8 mouse cellular contexts compared by ENCODE assay signal in the genomic region with DNA sequence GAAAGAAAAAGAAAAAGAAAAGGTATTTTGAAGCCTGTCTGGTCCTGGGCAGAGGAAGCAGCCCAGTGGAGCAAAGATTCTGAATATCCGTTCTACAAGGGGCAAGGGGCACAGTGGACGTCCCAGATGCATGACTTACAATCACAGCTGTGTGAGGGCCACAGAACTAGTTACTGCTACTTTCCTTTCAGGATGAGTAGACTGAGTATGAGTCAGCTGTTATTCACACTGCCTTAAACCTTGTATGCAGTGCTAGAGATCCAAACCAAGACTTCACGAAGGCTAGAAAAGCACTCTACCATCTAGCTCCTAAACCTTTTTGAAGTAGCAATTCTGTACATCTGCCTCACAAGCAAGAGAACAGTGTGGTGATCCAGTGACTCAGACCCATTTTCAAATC. TPM values are rescaled to one million over a fixed set of nuclear protein-coding genes. Genes with fewer than 3 reads are reported as not detected.
DNase-seq lines count a peak whose midpoint lies in the region; ATAC-seq and TF ChIP-seq lines count a peak whose summit lies in the region.

No protein-coding gene starts in this region.

- peak overlapping the region; percentile 68 for H3K4me2 ChIP-seq in intestine, embryonic 15.5 days (replicated peaks)
- H3K4me2 ChIP-seq in neural tube, embryonic 15.5 days: peak overlapping the region; percentile 89

- 8% methylated on average over 3 of the region's 3 CpGs for WGBS in lung, adult 2 months
- 39% methylated on average over 3 of the region's 3 CpGs for WGBS in intestine, embryonic 15.5 days
- 65% methylated on average over 3 of the region's 3 CpGs for whole genome bisulfite sequencing in neural tube, embryonic 15.5 days

- TF ChIP-seq POLR2A in lung, adult 2 months (IDR thresholded peaks at IDR 0.05; ENCODE audit: borderline replicate concordance, extremely low read depth, low read depth, low read length): no peak
- no peak for TF ChIP-seq POLR2A in cortical plate, adult 2 months (IDR thresholded peaks at IDR 0.05; ENCODE audit: extremely low read depth, insufficient read depth, low read length)

- H3K9ac ChIP-seq in intestine, embryonic 15.5 days: peak overlapping the region; percentile 100; the same call in 1 of the 2 replicates
- H3K9ac ChIP-seq in neural tube, embryonic 15.5 days (replicated peaks): peak overlapping the region; percentile 98

- no peaks in the 10 kb centered on the region for H3K36me3 ChIP-seq in intestine, embryonic 15.5 days
- no peaks in the 10 kb centered on the region for H3K36me3 ChIP-seq in neural tube, embryonic 15.5 days

- DNase-seq in lung, adult 2 months: no peak
- no peak for DNase-seq in lung, postnatal 4 days
- DNase-seq in spleen, adult 18-20 months: no peak
- DNase-seq in right cerebral cortex, postnatal 25 days: no peak

- H3K4me3 ChIP-seq in lung, adult 2 months (replicated peaks; ENCODE audit: extremely low read depth, low read depth, low read length): peak overlapping the region; percentile 86
- H3K4me3 ChIP-seq in cortical plate, adult 2 months (ENCODE audit: insufficient read depth, low read length): peak overlapping the region; percentile 55; the same call in 1 of the 2 replicates
- peak overlapping the region; percentile 100 for H3K4me3 ChIP-seq in intestine, embryonic 15.5 days (replicated peaks)
- peak overlapping the region; percentile 83 for H3K4me3 ChIP-seq in neural tube, embryonic 15.5 days (replicated peaks)

- no peak for TF ChIP-seq CTCF in lung, adult 2 months (IDR thresholded peaks at IDR 0.05; ENCODE audit: insufficient read depth, low read length)
- no peak for TF ChIP-seq CTCF in cortical plate, adult 2 months (IDR thresholded peaks at IDR 0.05; ENCODE audit: extremely low read depth, insufficient read depth, low read length)

- peaks cover 44% of the 10 kb centered on the region for H3K4me1 ChIP-seq in lung, adult 2 months (ENCODE audit: control insufficient read depth, insufficient read depth, low read length)
- peaks cover 5% of the 10 kb centered on the region for H3K4me1 ChIP-seq in cortical plate, adult 2 months (ENCODE audit: control insufficient read depth, insufficient read depth, low read length)
- peaks cover 51% of the 10 kb centered on the region for H3K4me1 ChIP-seq in intestine, embryonic 15.5 days (replicated peaks)
- H3K4me1 ChIP-seq in neural tube, embryonic 15.5 days: peaks cover 64% of the 10 kb centered on the region

- ATAC-seq in intestine, embryonic 15.5 days: no peak
- no peak for ATAC-seq in neural tube, embryonic 15.5 days (ENCODE audit: low FRiP score)
- no peak for ATAC-seq in megakaryocyte-erythroid progenitor cell, adult 5-6 weeks (replicated peaks; ENCODE audit: low FRiP score, low TSS enrichment, poor library complexity, severe bottlenecking)

- H3K27me3 ChIP-seq in intestine, embryonic 15.5 days (replicated peaks): no peaks in the 10 kb centered on the region
- H3K27me3 ChIP-seq in neural tube, embryonic 15.5 days (replicated peaks): no peaks in the 10 kb centered on the region

- no peaks in the 10 kb centered on the region for H3K9me3 ChIP-seq in intestine, embryonic 15.5 days
- no peaks in the 10 kb centered on the region for H3K9me3 ChIP-seq in neural tube, embryonic 15.5 days (replicated peaks)

- no peak overlapping the region for H3K27ac ChIP-seq in cortical plate, adult 2 months (ENCODE audit: insufficient read depth, low read length)
- no peak overlapping the region for H3K27ac ChIP-seq in intestine, embryonic 15.5 days
- H3K27ac ChIP-seq in neural tube, embryonic 15.5 days (replicated peaks): no peak overlapping the region

RNA-seq across cellular contexts. Expression of a gene that starts 1.8 kb away (rescaled TPM):
- 525 and 566 TPM in 2 replicates for polyA plus RNA-seq in lung, adult 2 months (2012; rRNA removed)
- polyA plus RNA-seq in cortical plate, adult 2 months (2012; rRNA removed): 569 and 571 TPM in 2 replicates
- polyA plus RNA-seq in intestine, embryonic 15.5 days (2015; fragmentation: Nextera tagmentation; extraction: Ambion mirVana): 688 and 694 TPM in 2 replicates
- 645 and 662 TPM in 2 replicates for polyA plus RNA-seq in neural tube, embryonic 15.5 days (2015; fragmentation: Nextera tagmentation; extraction: Ambion mirVana)
- 163 and 217 TPM in 2 replicates for total RNA-seq in megakaryocyte-erythroid progenitor cell, adult 5-6 weeks (2014; fragmentation: Nextera tagmentation)
- total RNA-seq in megakaryocyte-erythroid progenitor cell, adult 5-6 weeks (2017): 282 and 284 TPM in 2 replicates

RNA-seq across cellular contexts. Expression of a gene that starts 18.1 kb away (rescaled TPM):
- polyA plus RNA-seq in lung, adult 2 months (2012; rRNA removed): 23.5 and 29.2 TPM in 2 replicates
- polyA plus RNA-seq in cortical plate, adult 2 months (2012; rRNA removed): 29.5 and 31.0 TPM in 2 replicates
- 29.1 and 30.2 TPM in 2 replicates for polyA plus RNA-seq in intestine, embryonic 15.5 days (2015; fragmentation: Nextera tagmentation; extraction: Ambion mirVana)
- 27.3 and 28.6 TPM in 2 replicates for polyA plus RNA-seq in neural tube, embryonic 15.5 days (2015; fragmentation: Nextera tagmentation; extraction: Ambion mirVana)
- total RNA-seq in megakaryocyte-erythroid progenitor cell, adult 5-6 weeks (2014; fragmentation: Nextera tagmentation): 16.6 and 36.0 TPM in 2 replicates
- total RNA-seq in megakaryocyte-erythroid progenitor cell, adult 5-6 weeks (2017): 15.4 and 17.6 TPM in 2 replicates

RNA-seq across cellular contexts. Expression of a gene that starts 24.0 kb away (rescaled TPM):
- 26.0 and 27.0 TPM in 2 replicates for polyA plus RNA-seq in lung, adult 2 months (2012; rRNA removed)
- 53.6 and 57.1 TPM in 2 replicates for polyA plus RNA-seq in cortical plate, adult 2 months (2012; rRNA removed)
- polyA plus RNA-seq in intestine, embryonic 15.5 days (2015; fragmentation: Nextera tagmentation; extraction: Ambion mirVana): 101 and 103 TPM in 2 replicates
- 99.3 and 103 TPM in 2 replicates for polyA plus RNA-seq in neural tube, embryonic 15.5 days (2015; fragmentation: Nextera tagmentation; extraction: Ambion mirVana)
- total RNA-seq in megakaryocyte-erythroid progenitor cell, adult 5-6 weeks (2014; fragmentation: Nextera tagmentation): 49.2 and 76.8 TPM in 2 replicates
- total RNA-seq in megakaryocyte-erythroid progenitor cell, adult 5-6 weeks (2017): 57.4 and 106 TPM in 2 replicates

RNA-seq across cellular contexts. Expression of a gene that starts 34.2 kb away (rescaled TPM):
- 100 and 126 TPM in 2 replicates for polyA plus RNA-seq in lung, adult 2 months (2012; rRNA removed)
- 278 and 287 TPM in 2 replicates for polyA plus RNA-seq in cortical plate, adult 2 months (2012; rRNA removed)
- polyA plus RNA-seq in intestine, embryonic 15.5 days (2015; fragmentation: Nextera tagmentation; extraction: Ambion mirVana): 109 and 126 TPM in 2 replicates
- polyA plus RNA-seq in neural tube, embryonic 15.5 days (2015; fragmentation: Nextera tagmentation; extraction: Ambion mirVana): 225 and 262 TPM in 2 replicates
- total RNA-seq in megakaryocyte-erythroid progenitor cell, adult 5-6 weeks (2014; fragmentation: Nextera tagmentation): 72.9 and 91.5 TPM in 2 replicates
- 52.0 and 72.3 TPM in 2 replicates for total RNA-seq in megakaryocyte-erythroid progenitor cell, adult 5-6 weeks (2017)

RNA-seq across cellular contexts. Expression of a gene that starts 43.2 kb away (rescaled TPM):
- 1.7 and 3.5 TPM in 2 replicates for polyA plus RNA-seq in lung, adult 2 months (2012; rRNA removed)
- 24.8 and 32.3 TPM in 2 replicates for polyA plus RNA-seq in cortical plate, adult 2 months (2012; rRNA removed)
- 1.1 and 1.3 TPM in 2 replicates for polyA plus RNA-seq in intestine, embryonic 15.5 days (2015; fragmentation: Nextera tagmentation; extraction: Ambion mirVana)
- 0.29 and 0.42 TPM in 2 replicates for polyA plus RNA-seq in neural tube, embryonic 15.5 days (2015; fragmentation: Nextera tagmentation; extraction: Ambion mirVana)
- total RNA-seq in megakaryocyte-erythroid progenitor cell, adult 5-6 weeks (2014; fragmentation: Nextera tagmentation): 0.55 TPM in 1 of 2 replicates, not detected in the other
- not detected in 2 replicates for total RNA-seq in megakaryocyte-erythroid progenitor cell, adult 5-6 weeks (2017)
